Mouse (Mus musculus): ENCODE measurements around the gene Kcne2.
A peak's percentile ranks its signal among the peaks of the same experiment; 100 is the strongest.

Kcne2 gene

GRCm38 (mm10) chr16:92292101-92292500 is at the start of gene Kcne2:
Gene Kcne2, plus strand, starts transcription at chr16:92292389.
- DNase-seq: no peak

- no peak for DNase-seq
These were observed 46.3 kb upstream of the Kcne2 start for GRCm38 (mm10) chr16:92245909-92246308.

GRCm38 (mm10) chr16:92246974-92247373 is 45.2 kb upstream of the Kcne2 start:
- no peak for DNase-seq

- no peak for DNase-seq
These were observed 44.5 kb upstream of the Kcne2 start for GRCm38 (mm10) chr16:92247700-92248099.

- no peak for DNase-seq
These were observed 42.5 kb upstream of the Kcne2 start for GRCm38 (mm10) chr16:92249681-92250080.

GRCm38 (mm10) chr16:92250452-92250851 is 41.7 kb upstream of the Kcne2 start:
- no peak for DNase-seq

- DNase-seq: no peak
These were observed 37.9 kb upstream of the Kcne2 start for GRCm38 (mm10) chr16:92254316-92254715.

- DNase-seq: no peak
These were observed 24.3 kb upstream of the Kcne2 start for GRCm38 (mm10) chr16:92267861-92268260.

- no peak for DNase-seq
These were observed 17.7 kb upstream of the Kcne2 start for GRCm38 (mm10) chr16:92274516-92274915.

GRCm38 (mm10) chr16:92275526-92275925 is 16.7 kb upstream of the Kcne2 start:
- DNase-seq: no peak

GRCm38 (mm10) chr16:92282671-92283070 is 9.5 kb upstream of the Kcne2 start:
- DNase-seq: no peak

- no peak for DNase-seq
These were observed 7.1 kb upstream of the Kcne2 start for GRCm38 (mm10) chr16:92285068-92285467.

- DNase-seq: peak; percentile 75
These were observed 5.6 kb upstream of the Kcne2 start for GRCm38 (mm10) chr16:92286609-92287008.

GRCm38 (mm10) chr16:92288778-92289177 is 3.4 kb upstream of the Kcne2 start:
- DNase-seq: no peak

GRCm38 (mm10) chr16:92290045-92290444 is 2.1 kb upstream of the Kcne2 start:
- DNase-seq: no peak

- DNase-seq: no peak
These were observed 2.2 kb downstream of the Kcne2 start for GRCm38 (mm10) chr16:92294267-92294970.

GRCm38 (mm10) chr16:92295328-92295727 is 3.1 kb downstream of the Kcne2 start:
- DNase-seq: no peak

- peak; percentile 92 for DNase-seq
These were observed 8.6 kb downstream of the Kcne2 start, which contains the start of gene Smim11 for GRCm38 (mm10) chr16:92300649-92301411. Gene Smim11, plus strand, starts transcription at chr16:92301286.

- no peak for DNase-seq
These were observed 9.2 kb downstream of the Kcne2 start for GRCm38 (mm10) chr16:92301412-92301806.

GRCm38 (mm10) chr16:92301989-92302388 is 9.8 kb downstream of the Kcne2 start:
- no peak for DNase-seq

- no peak for DNase-seq
These were observed 10.3 kb downstream of the Kcne2 start for GRCm38 (mm10) chr16:92302506-92302905.

GRCm38 (mm10) chr16:92305519-92305918 is 13.3 kb downstream of the Kcne2 start:
- DNase-seq: peak; percentile 10

GRCm38 (mm10) chr16:92307947-92308346 is 15.8 kb downstream of the Kcne2 start:
- DNase-seq: no peak

- no peak for DNase-seq
These were observed 16.9 kb downstream of the Kcne2 start for GRCm38 (mm10) chr16:92309126-92309525.

All from thymus, postnatal 25 days (tissue).